Mouse (Mus musculus) intestine, embryonic 16.5 days (tissue): Measurements from ENCODE around the gene Adgrv1. TPM values are rescaled to one million over a fixed set of nuclear protein-coding genes. Genes with fewer than 3 reads are reported as not detected.

Experiments used
- ATAC-seq: fragments of 200-750 bp; cut with Nextera tagmentation; 2 replicates; pipeline ENCODE4 v1.8.0; 2017; ENCODE audit warnings: moderate TSS enrichment, moderate library complexity
- H3K27ac ChIP-seq: fragments of 300-500 bp; sonication (generic); 2 replicates; pipeline ENCODE4 v1.5.1; 2014; ENCODE audit warnings: mild to moderate bottlenecking, low read length
- H3K27me3 ChIP-seq: fragments of 300-500 bp; sonication (generic); replicated peaks from 2 replicates; pipeline ENCODE4 v1.6.1; 2014; ENCODE audit warnings: low read length, control low read depth, mixed read lengths; ENCODE audit not compliant: control insufficient read depth, insufficient read depth
- H3K36me3 ChIP-seq: fragments of 300-500 bp; sonication (generic); 2 replicates; pipeline ENCODE4 v1.6.1; 2014; ENCODE audit warnings: low read length, control low read depth; ENCODE audit not compliant: control insufficient read depth, insufficient read depth
- H3K4me1 ChIP-seq: fragments of 300-500 bp; sonication (generic); 2 replicates; pipeline ENCODE4 v1.6.1; 2014; ENCODE audit warnings: low read length, control low read depth, mixed read lengths; ENCODE audit not compliant: control insufficient read depth, insufficient read depth
- H3K4me2 ChIP-seq: fragments of 300-500 bp; sonication (generic); 2 replicates; pipeline ENCODE4 v1.6.1; 2014; ENCODE audit warnings: low read depth, low read length, control low read depth
- H3K4me3 ChIP-seq: fragments of 300-500 bp; sonication (generic); 2 replicates; pipeline ENCODE4 v1.5.1; 2014; ENCODE audit warnings: mild to moderate bottlenecking, low read length
- H3K9ac ChIP-seq: fragments of 300-500 bp; sonication (generic); 2 replicates; pipeline ENCODE4 v1.6.1; 2014; ENCODE audit warnings: low read depth, low read length
- H3K9me3 ChIP-seq: fragments of 300-500 bp; sonication (generic); 2 replicates; pipeline ENCODE4 v1.6.1; 2016; ENCODE audit warnings: low read length, control low read depth; ENCODE audit not compliant: control insufficient read depth
- WGBS: fragments of 180-500 bp; shearing (Covaris S2); extraction: QIAGEN DNeasy Blood & Tissue Kit; methylation state at CpG from one replicate; pipeline ENCODE4 v1.1.7; 2014; 5-methylcytosine and 5-hydroxymethylcytosine counted together
- polyA plus RNA-seq: library from polyadenylated mRNA; unstranded; fragments of >200 nt; fragmentation: Nextera tagmentation; extraction: Ambion mirVana; gene quantifications from 2 replicates; pipeline ENCODE4 v1.2.1, GENCODE M21; 2015

Adgrv1 gene
- polyA plus RNA-seq, 1 experiment from 2014 or later, result 0.56 TPM

DNA sequence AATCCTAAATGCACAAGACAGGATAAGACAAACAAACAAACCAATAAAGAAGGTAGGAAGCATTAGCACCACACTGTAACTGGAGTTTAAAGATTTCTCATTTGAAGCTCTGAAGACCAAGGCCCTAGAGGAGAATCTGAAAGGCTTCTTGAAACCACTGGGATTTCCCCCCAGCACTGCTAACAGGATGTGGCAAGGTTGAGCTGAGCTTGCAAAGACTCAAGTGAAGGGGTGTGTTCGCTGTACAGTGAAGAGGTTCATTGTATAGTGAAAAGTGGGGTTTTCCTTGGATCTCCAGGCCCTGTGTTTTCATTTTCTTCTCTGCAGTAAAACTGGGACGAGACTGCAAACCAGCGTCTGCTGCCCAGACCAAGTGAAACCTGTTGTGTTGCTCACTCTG, 456.9 kb downstream of the Adgrv1 start:
- Histone ChIP-seq H3K27me3 (no peaks in the 10 kb centered on the region), H3K9ac (no peak overlapping the region), H3K4me3 (no peak overlapping the region), H3K27ac (no peak overlapping the region), H3K9me3 (no peaks in the 10 kb centered on the region), H3K4me1 (no peaks in the 10 kb centered on the region), H3K36me3 (no peaks in the 10 kb centered on the region), H3K4me2 (no peak overlapping the region)
- 77% methylated on average over 3 of the region's 3 CpGs for WGBS
- no peak for ATAC-seq

DNA sequence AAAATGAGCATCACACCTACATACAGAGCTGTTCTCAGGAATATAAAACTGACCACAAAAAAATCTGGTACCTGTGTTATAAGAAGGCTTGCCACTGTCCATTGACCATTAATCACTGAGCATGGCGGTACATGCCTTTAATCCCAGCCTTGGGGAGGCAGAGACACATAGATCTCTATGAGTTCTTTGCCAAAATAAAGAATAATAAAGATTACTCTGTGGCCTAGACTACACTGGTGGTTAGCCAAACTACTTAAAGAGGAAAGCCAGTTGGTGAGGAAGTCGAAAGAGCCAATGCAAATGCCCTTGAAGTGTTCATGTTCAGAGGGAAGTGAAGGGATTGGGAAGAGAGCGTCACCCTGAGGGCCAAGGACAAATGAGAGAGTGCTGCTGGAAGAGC, 461.8 kb downstream of the Adgrv1 start:
- no peak overlapping the region for H3K4me3 ChIP-seq
- H3K4me2 ChIP-seq, result no peak overlapping the region
- no peak overlapping the region for H3K9ac ChIP-seq
- H3K9me3 ChIP-seq, result no peaks in the 10 kb centered on the region
- H3K27me3 ChIP-seq, result no peaks in the 10 kb centered on the region
- WGBS, result 75% methylated on average over 3 of the region's 3 CpGs
- H3K4me1 ChIP-seq, result no peaks in the 10 kb centered on the region
- ATAC-seq, result no peak
- H3K27ac ChIP-seq, result no peak overlapping the region
- no peaks in the 10 kb centered on the region for H3K36me3 ChIP-seq

DNA sequence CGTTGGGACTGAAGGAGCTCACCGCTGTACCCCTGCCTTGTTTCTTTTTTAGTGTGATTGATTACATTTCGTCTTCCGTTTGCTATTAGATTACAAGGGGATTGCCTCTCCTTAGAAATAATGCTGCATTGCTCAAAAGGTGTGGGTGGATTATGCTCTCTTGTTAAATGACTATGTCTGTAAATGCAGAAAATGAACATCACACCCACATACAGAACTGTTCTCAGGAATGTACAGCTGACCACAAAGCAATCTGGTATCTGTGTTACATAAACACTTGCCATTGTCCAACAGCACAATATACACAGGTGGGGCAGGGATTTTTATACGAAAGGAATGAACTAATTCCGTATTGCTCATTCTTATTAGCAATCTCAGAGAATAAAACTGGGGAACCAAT, 465.5 kb downstream of the Adgrv1 start:
- H3K9ac ChIP-seq, result no peak overlapping the region
- WGBS, result 52% methylated on average over 6 of the region's 6 CpGs
- no peak overlapping the region for H3K27ac ChIP-seq
- no peak overlapping the region for H3K4me2 ChIP-seq
- H3K36me3 ChIP-seq, result no peaks in the 10 kb centered on the region
- H3K27me3 ChIP-seq, result no peaks in the 10 kb centered on the region
- no peak for ATAC-seq
- H3K9me3 ChIP-seq, result no peaks in the 10 kb centered on the region
- H3K4me1 ChIP-seq, result no peaks in the 10 kb centered on the region
- no peak overlapping the region for H3K4me3 ChIP-seq

DNA sequence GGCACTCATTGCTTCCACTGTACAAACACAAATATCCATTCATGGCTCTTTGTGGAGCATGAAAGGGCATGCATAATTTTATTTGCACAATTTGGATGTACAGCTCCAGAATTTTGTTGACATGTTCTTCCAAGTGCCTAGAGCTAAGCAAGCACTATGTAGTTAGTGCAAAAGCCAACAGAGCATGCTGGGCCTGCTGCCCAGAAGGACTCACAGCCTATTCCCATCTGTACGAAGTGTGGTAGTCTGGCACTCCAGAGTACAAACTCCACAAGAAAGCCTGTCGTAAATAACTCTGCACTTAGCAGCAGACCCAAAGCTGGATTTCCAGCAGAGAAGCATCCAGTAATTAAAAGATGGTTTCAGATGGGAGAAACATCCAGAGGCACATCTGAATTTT, 473.1 kb downstream of the Adgrv1 start:
- no peaks in the 10 kb centered on the region for H3K36me3 ChIP-seq
- H3K4me3 ChIP-seq, result no peak overlapping the region
- no peak overlapping the region for H3K9ac ChIP-seq
- no peaks in the 10 kb centered on the region for H3K4me1 ChIP-seq
- H3K4me2 ChIP-seq, result no peak overlapping the region
- peak; percentile 65 for ATAC-seq
- 25% methylated on average over 2 of the region's 2 CpGs for WGBS
- H3K9me3 ChIP-seq, result no peaks in the 10 kb centered on the region
- H3K27ac ChIP-seq, result no peak overlapping the region
- H3K27me3 ChIP-seq, result no peaks in the 10 kb centered on the region

DNA sequence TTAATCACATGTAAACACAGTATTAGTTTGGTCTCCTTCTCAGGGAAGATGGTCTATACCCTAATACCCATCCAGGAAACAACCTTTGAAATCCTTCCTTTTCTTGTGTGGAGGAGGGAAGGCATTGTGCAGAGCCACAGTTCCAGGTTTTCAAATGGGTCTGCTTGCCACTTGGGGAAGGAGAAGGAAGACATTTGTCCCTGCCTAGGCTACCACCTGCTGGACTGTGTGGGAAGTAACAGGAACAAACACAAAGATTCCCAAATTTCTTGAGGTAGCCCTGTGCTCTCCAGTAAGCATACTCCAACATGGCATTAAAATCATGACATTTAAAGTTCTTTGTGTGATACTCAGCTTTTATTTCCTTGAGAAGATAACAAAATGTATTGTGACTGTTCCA, 477.6 kb downstream of the Adgrv1 start:
- H3K27me3 ChIP-seq, result no peaks in the 10 kb centered on the region
- H3K4me3 ChIP-seq, result no peak overlapping the region
- H3K4me1 ChIP-seq, result no peaks in the 10 kb centered on the region
- no peak overlapping the region for H3K9ac ChIP-seq
- no peak overlapping the region for H3K4me2 ChIP-seq
- H3K9me3 ChIP-seq, result no peaks in the 10 kb centered on the region
- ATAC-seq, result peak; percentile 50; the same call in 1 of the 2 replicates
- H3K36me3 ChIP-seq, result no peaks in the 10 kb centered on the region
- H3K27ac ChIP-seq, result no peak overlapping the region

DNA sequence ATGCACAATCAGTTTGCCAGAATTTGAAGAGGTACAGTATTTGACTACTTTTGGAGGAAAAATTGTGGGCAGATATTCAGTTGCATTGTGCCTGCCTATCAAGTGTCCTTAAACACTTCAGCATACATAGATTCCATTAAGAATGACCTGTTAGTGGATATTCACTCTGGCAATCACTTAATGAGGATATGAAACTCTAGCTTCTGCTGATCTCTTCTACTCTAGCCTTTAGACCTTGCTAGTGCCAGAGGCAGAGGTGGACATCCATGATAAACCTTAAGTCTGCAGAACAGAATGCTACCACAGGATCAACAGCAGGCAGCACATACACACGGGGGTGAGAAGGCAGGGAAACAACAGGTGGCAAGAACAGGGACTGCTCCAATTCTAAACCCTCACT, 488.5 kb downstream of the Adgrv1 start:
- no peak overlapping the region for H3K4me2 ChIP-seq
- H3K27ac ChIP-seq, result no peak overlapping the region
- no peaks in the 10 kb centered on the region for H3K27me3 ChIP-seq
- no peak for ATAC-seq
- 77% methylated on average over 1 of the region's 1 CpGs for WGBS
- no peak overlapping the region for H3K4me3 ChIP-seq
- H3K4me1 ChIP-seq, result no peaks in the 10 kb centered on the region
- H3K36me3 ChIP-seq, result no peaks in the 10 kb centered on the region
- H3K9me3 ChIP-seq, result no peaks in the 10 kb centered on the region
- H3K9ac ChIP-seq, result no peak overlapping the region

DNA sequence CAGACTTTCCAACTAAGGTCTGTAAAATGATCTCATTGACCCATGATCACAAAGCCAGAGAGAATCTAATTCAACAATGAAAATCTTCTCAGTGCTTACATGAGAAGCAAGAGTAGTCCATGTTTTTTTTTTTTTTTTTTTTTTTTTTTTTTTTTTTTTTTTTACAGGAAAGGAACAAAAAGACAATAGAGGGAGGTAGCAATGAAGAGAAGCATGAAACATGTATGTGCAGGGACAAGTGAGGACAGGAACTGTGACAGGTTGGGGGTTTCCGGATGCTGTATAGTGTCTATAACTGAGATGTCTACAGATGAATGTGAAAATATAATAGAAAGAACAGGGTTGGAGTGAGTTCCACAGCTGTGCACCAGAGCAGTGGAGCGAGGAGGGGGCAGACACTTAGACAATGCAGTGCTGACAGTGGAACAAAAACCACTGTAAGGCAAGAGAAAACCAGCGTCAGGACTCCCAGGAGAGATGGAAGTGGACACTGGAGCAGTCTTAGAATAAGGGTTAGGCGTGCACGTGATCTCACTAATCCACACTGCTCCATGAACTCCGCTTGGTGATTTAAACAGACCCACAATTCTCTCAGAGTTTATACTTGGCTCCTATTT, 490.6 kb downstream of the Adgrv1 start:
- Histone ChIP-seq H3K36me3 (no peaks in the 10 kb centered on the region), H3K4me1 (peaks cover 2% of the 10 kb centered on the region), H3K9me3 (no peaks in the 10 kb centered on the region), H3K4me3 (no peak overlapping the region), H3K4me2 (no peak overlapping the region), H3K9ac (no peak overlapping the region), H3K27ac (no peak overlapping the region), H3K27me3 (no peaks in the 10 kb centered on the region)
- no peak for ATAC-seq
- WGBS, result 76% methylated on average over 6 of the region's 6 CpGs

DNA sequence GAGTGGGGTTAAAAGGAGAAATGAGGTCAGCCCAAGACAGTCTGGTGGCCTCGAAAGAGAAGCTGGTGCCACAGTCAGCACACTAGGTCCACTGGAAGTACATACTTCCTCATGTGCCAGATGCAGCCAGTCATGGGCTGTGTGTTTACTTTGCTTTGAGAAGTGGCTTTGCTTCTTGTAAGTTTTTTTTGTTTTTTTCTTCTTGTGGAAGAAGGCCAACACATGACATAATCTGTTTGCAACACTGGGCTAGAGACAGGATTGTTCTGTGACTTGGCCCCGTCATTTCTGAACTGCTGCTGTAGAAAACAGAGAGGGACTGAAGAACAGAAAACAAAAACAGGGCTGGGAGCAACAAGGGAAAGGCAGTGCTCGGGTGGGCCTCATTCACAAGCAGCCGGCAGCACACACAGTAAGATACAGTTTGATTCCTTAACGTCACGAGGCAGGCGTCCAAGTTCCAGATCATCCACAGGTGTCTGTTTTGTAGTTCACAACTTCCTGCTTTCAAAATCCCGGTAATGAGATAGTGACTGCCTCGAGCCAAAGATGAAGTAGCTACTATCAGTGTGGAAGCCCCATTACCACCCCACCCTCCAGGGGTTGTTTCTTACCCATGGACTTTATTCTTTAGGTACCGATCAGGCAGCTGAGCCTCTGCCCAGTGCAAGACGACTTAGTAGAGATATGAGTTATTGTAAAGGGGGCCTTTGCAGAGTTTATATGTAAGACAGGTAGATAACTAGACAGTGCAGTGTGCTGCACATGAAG, 496.1 kb downstream of the Adgrv1 start:
- no peak overlapping the region for H3K4me3 ChIP-seq
- peak; percentile 88 for ATAC-seq
- H3K27ac ChIP-seq, result peak overlapping the region; percentile 61
- peaks cover 26% of the 10 kb centered on the region for H3K4me1 ChIP-seq
- H3K27me3 ChIP-seq, result no peaks in the 10 kb centered on the region
- no peak overlapping the region for H3K9ac ChIP-seq
- H3K4me2 ChIP-seq, result no peak overlapping the region
- H3K36me3 ChIP-seq, result no peaks in the 10 kb centered on the region
- no peaks in the 10 kb centered on the region for H3K9me3 ChIP-seq
- 26% methylated on average over 11 of the region's 11 CpGs for WGBS

DNA sequence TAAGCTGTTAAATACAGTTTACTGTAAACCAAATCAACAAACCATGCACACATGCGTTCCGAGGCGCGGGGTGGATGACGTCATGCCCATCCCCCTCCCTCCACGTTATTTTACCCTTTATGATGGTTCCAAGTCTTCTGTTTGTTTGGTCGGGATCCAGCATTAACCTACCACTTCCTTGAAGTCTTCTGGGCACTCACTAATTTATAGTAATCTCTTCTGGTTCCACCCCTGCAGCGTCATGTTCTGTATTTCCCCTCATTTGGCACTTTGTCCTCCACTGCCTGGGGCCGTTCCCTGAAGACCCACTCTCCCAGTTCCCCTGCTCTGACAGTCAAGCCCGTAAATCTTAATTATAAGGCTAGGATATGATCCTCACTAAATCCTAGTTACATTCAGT, 497.0 kb downstream of the Adgrv1 start:
- ATAC-seq, result peak; percentile 12; the same call in 1 of the 2 replicates
- H3K4me1 ChIP-seq, result peaks cover 27% of the 10 kb centered on the region
- no peaks in the 10 kb centered on the region for H3K27me3 ChIP-seq
- H3K9me3 ChIP-seq, result no peaks in the 10 kb centered on the region
- H3K27ac ChIP-seq, result peak overlapping the region; percentile 61
- H3K9ac ChIP-seq, result no peak overlapping the region
- no peak overlapping the region for H3K4me3 ChIP-seq
- no peaks in the 10 kb centered on the region for H3K36me3 ChIP-seq
- H3K4me2 ChIP-seq, result no peak overlapping the region
- 51% methylated on average over 10 of the region's 10 CpGs for WGBS

DNA sequence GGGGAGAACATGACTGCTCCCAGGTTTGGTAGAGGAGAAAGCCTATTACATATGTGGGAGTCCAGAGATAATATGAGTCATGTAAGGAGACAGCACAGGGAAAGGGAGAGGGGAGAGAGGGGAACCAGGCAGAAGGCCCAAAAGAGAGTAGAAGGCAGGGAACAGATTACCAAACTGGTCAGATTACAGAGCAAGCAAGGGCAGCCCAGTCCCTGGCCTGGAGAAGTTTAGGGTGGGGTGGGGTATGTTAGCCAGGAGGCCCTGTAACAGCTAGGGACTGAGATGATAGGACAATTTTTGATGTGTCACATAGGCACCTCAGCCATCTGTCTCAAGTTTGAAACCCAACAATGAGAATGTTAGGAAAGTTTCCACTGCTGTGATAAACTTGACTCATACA, 498.5 kb downstream of the Adgrv1 start:
- Histone ChIP-seq H3K27ac (no peak overlapping the region), H3K27me3 (no peaks in the 10 kb centered on the region), H3K9ac (no peak overlapping the region), H3K4me2 (no peak overlapping the region), H3K4me1 (peaks cover 27% of the 10 kb centered on the region), H3K36me3 (no peaks in the 10 kb centered on the region), H3K4me3 (no peak overlapping the region), H3K9me3 (no peaks in the 10 kb centered on the region)
- no peak for ATAC-seq
